Mouse (Mus musculus) spleen, adult 2 months (tissue): ENCODE measurements around the gene Hmcn2. TPM values are rescaled to one million over a fixed set of nuclear protein-coding genes. Genes with fewer than 3 reads are reported as not detected.

ENCODE experiments used
- DNase-seq, 2 experiments: peaks; one replicate each; pipeline versions ENCODE4 v3.0.0 to v3.0.0-alpha.2; 2012 to 2021; ENCODE audit warnings: low spot score in 2 of 2, low read depth in 1 of 2
- H3K27ac ChIP-seq: fragments of 200-500 bp; 2 replicates; pipeline ENCODE4 v1.5.1; 2012; ENCODE audit warnings: low read length, inconsistent platforms; ENCODE audit not compliant: insufficient read depth
- H3K27me3 ChIP-seq: fragments of 200-500 bp; 2 replicates; pipeline ENCODE4 v1.6.1; 2012; ENCODE audit warnings: mild to moderate bottlenecking, moderate library complexity, low read length, inconsistent platforms; ENCODE audit not compliant: control insufficient read depth, insufficient read depth
- H3K36me3 ChIP-seq: fragments of 200-500 bp; 2 replicates; pipeline ENCODE4 v1.6.1; 2012; ENCODE audit warnings: mild to moderate bottlenecking, low read length, inconsistent platforms; ENCODE audit not compliant: control insufficient read depth, insufficient read depth
- H3K4me1 ChIP-seq: fragments of 200-500 bp; 2 replicates; pipeline ENCODE4 v1.6.1; 2011; ENCODE audit warnings: inconsistent platforms; ENCODE audit not compliant: control insufficient read depth, insufficient read depth, insufficient read length
- H3K4me3 ChIP-seq: fragments of 200-500 bp; 2 replicates; pipeline ENCODE4 v1.5.1; 2011; ENCODE audit warnings: mild to moderate bottlenecking, inconsistent platforms; ENCODE audit not compliant: insufficient read depth, insufficient read length; ENCODE audit errors: extremely low read depth
- CTCF ChIP-seq: fragments of 200-500 bp; IDR thresholded peaks from 2 replicates; pipeline ENCODE4 v1.5.1; 2011; ENCODE audit warnings: mild to moderate bottlenecking, inconsistent platforms; ENCODE audit not compliant: insufficient read depth, insufficient read length, insufficient replicate concordance; ENCODE audit errors: extremely low read depth
- POLR2A ChIP-seq: fragments of 200-500 bp; IDR thresholded peaks from 2 replicates; pipeline ENCODE4 v1.6.1; 2011; ENCODE audit warnings: low read depth, low read length, inconsistent platforms
- WGBS: fragments of 180-500 bp; shearing (Covaris S2); methylation state at CpG from one replicate; pipeline ENCODE4 v1.1.7; 2018; 5-methylcytosine and 5-hydroxymethylcytosine counted together
- polyA plus RNA-seq: library from polyadenylated mRNA; depleted of rRNA; stranded (reverse); fragments of >200 nt; gene quantifications from 2 replicates; pipeline ENCODE4 v1.2.3, GENCODE M21; 2012

The Hmcn2 gene
- polyA plus RNA-seq, 1 experiment: 1.1 TPM

GRCm38 (mm10) chr2:31376057-31376456 is 61.8 kb downstream of the Hmcn2 start:
- Histone ChIP-seq H3K36me3 (no peaks in the 10 kb centered on the region), H3K4me1 (no peaks in the 10 kb centered on the region), H3K27me3 (no peaks in the 10 kb centered on the region), H3K27ac (no peak overlapping the region), H3K4me3 (no peak overlapping the region)
- WGBS: 29% methylated on average over 3 of the region's 3 CpGs
- no peak for DNase-seq
- TF ChIP-seq POLR2A: no peak
- TF ChIP-seq CTCF: no peak

GRCm38 (mm10) chr2:31377481-31377880 is 63.3 kb downstream of the Hmcn2 start:
- TF ChIP-seq POLR2A: no peak
- no peak for TF ChIP-seq CTCF
- DNase-seq: no peak
- no peaks in the 10 kb centered on the region for H3K36me3 ChIP-seq
- no peak overlapping the region for H3K4me3 ChIP-seq
- no peak overlapping the region for H3K27ac ChIP-seq
- WGBS: 62% methylated on average over 2 of the region's 2 CpGs
- no peaks in the 10 kb centered on the region for H3K4me1 ChIP-seq
- H3K27me3 ChIP-seq: no peaks in the 10 kb centered on the region

- Histone ChIP-seq H3K4me3 (no peak overlapping the region), H3K27me3 (no peaks in the 10 kb centered on the region), H3K4me1 (no peaks in the 10 kb centered on the region), H3K36me3 (no peaks in the 10 kb centered on the region), H3K27ac (no peak overlapping the region)
- peak; percentile 7 to 28 for DNase-seq
- peak; percentile 69; the same call in 1 of the 2 replicates for TF ChIP-seq CTCF
- TF ChIP-seq POLR2A: no peak
- 48% methylated on average over 4 of the region's 4 CpGs for WGBS
These were observed 67.2 kb downstream of the Hmcn2 start for GRCm38 (mm10) chr2:31381292-31381846.

- Histone ChIP-seq H3K27ac (no peak overlapping the region), H3K4me1 (no peaks in the 10 kb centered on the region), H3K4me3 (no peak overlapping the region), H3K27me3 (no peaks in the 10 kb centered on the region), H3K36me3 (no peaks in the 10 kb centered on the region)
- WGBS: 29% methylated on average over 4 of the region's 4 CpGs
- peak in 1 of 2 experiments; percentile 46 for DNase-seq
- TF ChIP-seq POLR2A (no peak), CTCF (peak; percentile 95)
These were observed 68.7 kb downstream of the Hmcn2 start for GRCm38 (mm10) chr2:31382952-31383351.

GRCm38 (mm10) chr2:31416968-31417367 is 102.8 kb downstream of the Hmcn2 start:
- Histone ChIP-seq H3K27me3 (no peaks in the 10 kb centered on the region), H3K27ac (no peak overlapping the region)
- TF ChIP-seq CTCF: no peak
- no peak for TF ChIP-seq POLR2A

GRCm38 (mm10) chr2:31418021-31418420 is 103.8 kb downstream of the Hmcn2 start:
- Histone ChIP-seq H3K4me3 (no peak overlapping the region), H3K4me1 (no peaks in the 10 kb centered on the region), H3K27me3 (no peaks in the 10 kb centered on the region), H3K36me3 (no peaks in the 10 kb centered on the region), H3K27ac (no peak overlapping the region)
- TF ChIP-seq POLR2A (no peak), CTCF (no peak)
- no peak for DNase-seq
- WGBS: 89% methylated on average over 5 of the region's 5 CpGs

More at GRCm38 (mm10) chr2:31416968-31417367, 102.8 kb downstream of the Hmcn2 start:
- no peaks in the 10 kb centered on the region for H3K4me1 ChIP-seq
- no peaks in the 10 kb centered on the region for H3K36me3 ChIP-seq
- no peak overlapping the region for H3K4me3 ChIP-seq
- WGBS: 5% methylated on average over 9 of the region's 10 CpGs
- no peak for DNase-seq

DNA sequence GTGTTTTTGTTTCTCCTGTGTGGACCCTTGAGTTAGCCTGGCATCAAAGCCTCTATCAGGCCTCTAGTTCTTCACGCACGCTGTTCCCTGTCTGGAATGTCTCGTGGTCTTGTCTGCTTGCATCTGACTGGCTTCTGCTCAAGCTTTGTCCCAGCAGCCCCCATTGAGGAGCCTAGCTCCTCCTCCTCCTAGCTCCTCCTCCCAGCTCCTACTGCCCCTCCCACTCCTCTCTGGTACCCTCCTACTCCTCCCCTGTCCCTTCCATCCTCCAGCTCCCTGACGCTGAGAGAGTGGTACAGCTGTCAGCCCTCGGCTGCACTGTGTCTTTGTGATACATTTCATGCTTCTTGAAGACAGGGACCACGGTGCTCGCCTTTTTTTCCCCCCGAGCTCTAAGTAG is 104.4 kb downstream of the Hmcn2 start:
- no peak for DNase-seq

DNA sequence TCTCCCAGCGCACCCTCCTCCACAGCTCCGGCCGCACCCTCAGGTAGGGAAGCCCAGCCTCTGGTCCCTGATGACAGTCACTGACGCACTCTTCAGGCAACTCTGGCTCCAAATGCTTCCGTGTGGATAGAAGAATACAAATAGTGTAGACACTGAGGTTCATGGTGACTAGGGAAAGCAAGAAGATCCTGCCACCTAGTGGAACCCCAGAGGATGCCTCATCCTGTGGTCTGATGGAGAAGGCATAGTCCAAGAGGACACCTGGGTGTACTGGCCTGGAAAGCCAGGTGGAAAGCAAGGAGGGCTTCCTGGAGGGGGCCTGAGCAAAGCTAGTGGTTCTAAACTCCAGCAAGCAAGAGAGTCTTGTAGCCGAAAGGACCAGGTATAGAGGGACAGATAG is 106.7 kb downstream of the Hmcn2 start:
- DNase-seq: no peak
- H3K27ac ChIP-seq: no peak overlapping the region
- no peak for TF ChIP-seq CTCF
- TF ChIP-seq POLR2A: no peak
- H3K27me3 ChIP-seq: no peaks in the 10 kb centered on the region
- H3K4me1 ChIP-seq: no peaks in the 10 kb centered on the region
- WGBS: 82% methylated on average over 6 of the region's 6 CpGs
- no peak overlapping the region for H3K4me3 ChIP-seq
- H3K36me3 ChIP-seq: no peaks in the 10 kb centered on the region

More for the DNA sequence above, 104.4 kb downstream of the Hmcn2 start:
- no peaks in the 10 kb centered on the region for H3K4me1 ChIP-seq
- WGBS: 70% methylated on average over 8 of the region's 8 CpGs
- H3K27me3 ChIP-seq: no peaks in the 10 kb centered on the region
- TF ChIP-seq POLR2A: no peak
- no peak overlapping the region for H3K27ac ChIP-seq
- no peaks in the 10 kb centered on the region for H3K36me3 ChIP-seq
- no peak overlapping the region for H3K4me3 ChIP-seq
